Comparison of ENCODE assay signal across 17 mouse cellular contexts in genomic region chr8:106346123-106346522, GRCm38 (mm10).
"Had no signal": no experiment of that assay in that cellular context is flagged by ENCODE, and none has a peak within 500 bp of the region (broad histone marks: within the 10 kb centered on the region; RNA-seq: fewer than 3 reads in every experiment).

No protein-coding gene starts in this region.

- H3K27me3 ChIP-seq: midbrain, embryonic 12.5 days; neural tube, embryonic 12.5 days; stomach, embryonic 15.5 days had no signal

- H3K36me3 ChIP-seq: midbrain, embryonic 10.5 days; midbrain, embryonic 12.5 days; neural tube, embryonic 12.5 days; stomach, embryonic 15.5 days had no signal

- H3K4me1 ChIP-seq: midbrain, embryonic 12.5 days; neural tube, embryonic 12.5 days; stomach, embryonic 15.5 days had no signal

- H3K4me2 ChIP-seq: lung, embryonic 14.5 days; midbrain, embryonic 12.5 days; neural tube, embryonic 12.5 days; stomach, embryonic 15.5 days had no signal

- DNase-seq: lung, adult 18-20 months; lung, embryonic 14.5 days; lung, postnatal 10 days; lung, postnatal 4 days; midbrain, embryonic 14.5 days; retina, postnatal 1 day; right cerebral cortex, adult 18-20 months; right cerebral cortex, postnatal 25 days; thymus, adult 2 months; thymus, postnatal 25 days; thymus, postnatal 4 days had no signal

- ATAC-seq: midbrain, embryonic 16.5 days had no signal

- H3K9me3 ChIP-seq: midbrain, embryonic 10.5 days; midbrain, embryonic 12.5 days; neural tube, embryonic 12.5 days; stomach, embryonic 15.5 days had no signal

- H3K9ac ChIP-seq: lung, embryonic 14.5 days; midbrain, embryonic 12.5 days; neural tube, embryonic 12.5 days; stomach, embryonic 15.5 days had no signal

- H3K4me3 ChIP-seq: midbrain, embryonic 10.5 days; midbrain, embryonic 12.5 days; neural tube, embryonic 12.5 days; stomach, embryonic 15.5 days had no signal

- H3K27ac ChIP-seq: midbrain, embryonic 10.5 days; midbrain, embryonic 12.5 days; neural tube, embryonic 12.5 days; stomach, embryonic 15.5 days; stomach, postnatal 0 days had no signal
